In genomic region chr1:43511256-43511655, GRCm38 (mm10) we compare ENCODE assay signal across 10 mouse cellular contexts.
A peak's percentile ranks its signal among the peaks of the same experiment; 100 is the strongest.
DNase-seq lines count a peak whose midpoint lies in the region; ATAC-seq and TF ChIP-seq lines count a peak whose summit lies in the region.
"Had no signal": no experiment of that assay in that cellular context is flagged by ENCODE, and none has a peak within 500 bp of the region (broad histone marks: within the 10 kb centered on the region; RNA-seq: fewer than 3 reads in every experiment).

No protein-coding gene starts in this region.

- H3K4me3 ChIP-seq in intestine, postnatal 0 days (ENCODE audit: low read depth, low read length), result no peak overlapping the region
- no peak overlapping the region for H3K4me3 ChIP-seq in intestine, embryonic 15.5 days (replicated peaks)

- DNase-seq in thymus, postnatal 14 days, result peak; percentile 31
- no peak for DNase-seq in thymus, postnatal 10 days (ENCODE audit: low spot score in 2 of 2)
- DNase-seq in cerebellum, postnatal 25 days, result peak; percentile 61 to 72
- DNase-seq in kidney, postnatal 14 days, result no peak
- no peak for DNase-seq in kidney, adult 8-10 months
- DNase-seq: spleen, adult 18-20 months had no signal

- no peak overlapping the region for H3K27ac ChIP-seq in intestine, postnatal 0 days (ENCODE audit: low read depth, low read length)
- H3K27ac ChIP-seq in intestine, embryonic 15.5 days, result no peak overlapping the region

- ATAC-seq in intestine, postnatal 0 days, result no peak
- ATAC-seq in intestine, embryonic 15.5 days, result no peak
- ATAC-seq in activated CD4-positive, CD25-positive, alpha-beta regulatory T cell, adult 4 months, result no peak
- ATAC-seq: intestine, embryonic 16.5 days had no signal

- TF ChIP-seq CTCF in intestine, postnatal 0 days (IDR thresholded peaks at IDR 0.05; ENCODE audit: low read depth), result peak; percentile 44

- H3K4me2 ChIP-seq in intestine, postnatal 0 days (replicated peaks; ENCODE audit: low read depth), result no peak overlapping the region
- H3K4me2 ChIP-seq in intestine, embryonic 15.5 days (replicated peaks), result no peak overlapping the region

- H3K9ac ChIP-seq in intestine, postnatal 0 days (ENCODE audit: low read depth, low read length), result no peak overlapping the region
- H3K9ac ChIP-seq in intestine, embryonic 15.5 days, result no peak overlapping the region

- H3K27me3 ChIP-seq in intestine, postnatal 0 days (replicated peaks; ENCODE audit: control insufficient read depth, insufficient read depth, low read length), result no peaks in the 10 kb centered on the region
- no peaks in the 10 kb centered on the region for H3K27me3 ChIP-seq in intestine, embryonic 15.5 days (replicated peaks)

- no peaks in the 10 kb centered on the region for H3K9me3 ChIP-seq in intestine, postnatal 0 days (ENCODE audit: control insufficient read depth)
- no peaks in the 10 kb centered on the region for H3K9me3 ChIP-seq in intestine, embryonic 15.5 days

- 84% methylated on average over 12 of the region's 12 CpGs for WGBS in intestine, postnatal 0 days
- WGBS in intestine, embryonic 15.5 days, result 86% methylated on average over 12 of the region's 12 CpGs

- peaks cover 14% of the 10 kb centered on the region; the same call in 1 of the 2 replicates for H3K36me3 ChIP-seq in intestine, postnatal 0 days (ENCODE audit: control insufficient read depth, insufficient read depth)
- H3K36me3 ChIP-seq in intestine, embryonic 15.5 days, result no peaks in the 10 kb centered on the region

- H3K4me1 ChIP-seq in intestine, postnatal 0 days (replicated peaks; ENCODE audit: control insufficient read depth, insufficient read depth, low read length), result no peaks in the 10 kb centered on the region; the same call in 1 of the 2 replicates
- no peaks in the 10 kb centered on the region for H3K4me1 ChIP-seq in intestine, embryonic 15.5 days (replicated peaks)

Comparison
In these comparisons a context has a peak if more than half of its experiments do, and no peak if none do; other contexts are left out.
1. DNase-seq: peak in thymus, postnatal 14 days (single experiment) and cerebellum, postnatal 25 days (2 of 2); none in thymus, postnatal 10 days (0 of 2), kidney, postnatal 14 days (single experiment) and kidney, adult 8-10 months (0 of 2).